Mouse (Mus musculus): ENCODE measurements around the gene Flrt2.

DNA sequence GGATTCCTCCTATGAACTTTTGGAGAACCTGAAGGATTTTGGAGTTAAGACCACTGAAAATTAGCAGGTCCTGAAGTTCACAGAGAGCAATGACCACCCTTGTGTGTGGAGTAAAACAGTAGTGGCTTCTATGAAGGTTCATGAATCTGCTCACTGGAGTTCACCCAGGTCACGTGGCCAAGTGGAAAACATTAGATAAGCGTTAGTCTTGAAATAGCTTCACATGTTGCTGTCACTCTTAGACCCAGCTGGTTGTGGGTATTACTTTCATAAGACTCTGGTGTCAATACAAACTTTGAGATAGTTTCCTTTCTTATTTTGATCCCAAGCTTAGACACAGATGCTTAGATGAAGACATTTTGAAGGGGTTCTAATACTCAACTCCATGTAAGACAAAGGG is 8.7 kb downstream of the Flrt2 start:
- TF ChIP-seq CTCF (IDR thresholded peaks at IDR 0.05; ENCODE audit: low read depth) (no peak), EP300 (IDR thresholded peaks at IDR 0.05; ENCODE audit: low read depth) (no peak)
